In the genomic region with DNA sequence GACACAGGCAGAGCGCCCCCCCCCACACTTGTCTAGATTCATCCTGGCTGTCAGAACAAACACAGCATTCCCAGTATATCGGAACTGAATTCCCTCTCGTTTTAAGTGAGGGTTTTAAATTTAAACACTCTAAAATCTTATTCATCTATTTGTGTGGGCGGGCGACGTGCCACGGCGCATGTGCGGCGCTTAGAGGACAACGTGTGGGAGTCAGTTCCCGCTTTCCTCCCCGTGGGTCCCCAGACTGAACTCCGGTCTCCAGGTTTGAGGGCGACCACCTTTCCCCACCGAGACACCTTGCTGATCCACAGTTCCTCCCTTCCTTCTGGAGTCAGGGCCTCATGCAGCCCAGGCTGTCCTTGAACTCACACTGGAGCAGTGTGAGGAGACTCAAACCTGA, we compare ENCODE assay signal across 19 mouse cellular contexts.
DNase-seq lines count a peak whose midpoint lies in the region; ATAC-seq lines count a peak whose summit lies in the region.
"Had no signal": no experiment of that assay in that cellular context is flagged by ENCODE, and none has a peak within 500 bp of the region (broad histone marks: within the 10 kb centered on the region; RNA-seq: fewer than 3 reads in every experiment).

No protein-coding gene starts in this region.

- H3K9me3 ChIP-seq in heart, embryonic 10.5 days = no peaks in the 10 kb centered on the region
- no peaks in the 10 kb centered on the region for H3K9me3 ChIP-seq in liver, embryonic 11.5 days (ENCODE audit: control insufficient read depth, low read length)
- H3K9me3 ChIP-seq in embryonic facial prominence, embryonic 12.5 days = no peaks in the 10 kb centered on the region
- H3K9me3 ChIP-seq in stomach, embryonic 15.5 days = no peaks in the 10 kb centered on the region
- H3K9me3 ChIP-seq: midbrain, embryonic 15.5 days; neural tube, embryonic 12.5 days had no signal

- peak overlapping the region; percentile 75 for H3K27ac ChIP-seq in heart, embryonic 10.5 days
- H3K27ac ChIP-seq in liver, embryonic 11.5 days (ENCODE audit: low read depth, low read length) = no peak overlapping the region
- peak overlapping the region; percentile 76; the same call in 1 of the 2 replicates for H3K27ac ChIP-seq in embryonic facial prominence, embryonic 12.5 days
- H3K27ac ChIP-seq in stomach, embryonic 15.5 days = no peak overlapping the region; the same call in 1 of the 2 replicates
- H3K27ac ChIP-seq: midbrain, embryonic 15.5 days; neural tube, embryonic 12.5 days had no signal

- H3K27me3 ChIP-seq in heart, embryonic 10.5 days (ENCODE audit: insufficient read depth, poor library complexity, severe bottlenecking) = no peaks in the 10 kb centered on the region
- H3K27me3 ChIP-seq in liver, embryonic 11.5 days (replicated peaks; ENCODE audit: control insufficient read depth, insufficient read depth, low read length) = no peaks in the 10 kb centered on the region
- H3K27me3 ChIP-seq in embryonic facial prominence, embryonic 12.5 days = no peaks in the 10 kb centered on the region
- H3K27me3 ChIP-seq in stomach, embryonic 15.5 days (replicated peaks) = no peaks in the 10 kb centered on the region
- H3K27me3 ChIP-seq: midbrain, embryonic 15.5 days; neural tube, embryonic 12.5 days had no signal

- ATAC-seq in liver, embryonic 11.5 days (replicated peaks; ENCODE audit: low FRiP score) = no peak
- no peak for ATAC-seq in embryonic facial prominence, embryonic 12.5 days (ENCODE audit: insufficient number of reproducible peaks, insufficient read depth, low FRiP score, low TSS enrichment)
- ATAC-seq in stomach, embryonic 15.5 days (ENCODE audit: insufficient read depth, low FRiP score, low read depth) = no peak
- ATAC-seq: activated CD4-positive, CD25-positive, alpha-beta regulatory T cell, adult 4 months; forebrain, embryonic 14.5 days; midbrain, embryonic 15.5 days had no signal

- intact Hi-C loops in heart, postnatal 36 days (cut with DNase I) = no loop called here

- peaks cover 50% of the 10 kb centered on the region for H3K4me1 ChIP-seq in heart, embryonic 10.5 days
- peaks cover 3% of the 10 kb centered on the region for H3K4me1 ChIP-seq in liver, embryonic 11.5 days (replicated peaks; ENCODE audit: control insufficient read depth, insufficient read depth, low read length)
- peaks cover 19% of the 10 kb centered on the region for H3K4me1 ChIP-seq in embryonic facial prominence, embryonic 12.5 days
- H3K4me1 ChIP-seq in stomach, embryonic 15.5 days = 0 out of 2 replicates have a peak, but pooled peaks cover 5% of the 10 kb centered on the region
- H3K4me1 ChIP-seq: midbrain, embryonic 15.5 days had no signal

- H3K4me3 ChIP-seq in heart, embryonic 10.5 days = no peak overlapping the region
- no peak overlapping the region for H3K4me3 ChIP-seq in liver, embryonic 11.5 days (ENCODE audit: low read depth, low read length)
- no peak overlapping the region for H3K4me3 ChIP-seq in embryonic facial prominence, embryonic 12.5 days
- no peak overlapping the region for H3K4me3 ChIP-seq in stomach, embryonic 15.5 days (replicated peaks)
- H3K4me3 ChIP-seq: midbrain, embryonic 15.5 days; neural tube, embryonic 12.5 days had no signal

- no peak overlapping the region; the same call in 1 of the 2 replicates for H3K4me2 ChIP-seq in liver, embryonic 11.5 days
- peak overlapping the region; percentile 44; the same call in 1 of the 2 replicates for H3K4me2 ChIP-seq in embryonic facial prominence, embryonic 12.5 days (replicated peaks)
- H3K4me2 ChIP-seq in stomach, embryonic 15.5 days = 0 out of 2 replicates have a peak overlapping the region, but pooled peaks have one; percentile 36
- H3K4me2 ChIP-seq: midbrain, embryonic 15.5 days had no signal

- peaks cover 40% of the 10 kb centered on the region for H3K36me3 ChIP-seq in heart, embryonic 10.5 days
- H3K36me3 ChIP-seq in liver, embryonic 11.5 days (ENCODE audit: control insufficient read depth, insufficient read depth, low read length) = no peaks in the 10 kb centered on the region
- H3K36me3 ChIP-seq in embryonic facial prominence, embryonic 12.5 days = no peaks in the 10 kb centered on the region
- 0 out of 2 replicates have a peak, but pooled peaks cover 6% of the 10 kb centered on the region for H3K36me3 ChIP-seq in stomach, embryonic 15.5 days
- H3K36me3 ChIP-seq: midbrain, embryonic 15.5 days had no signal

- DNase-seq in heart, embryonic 10.5 days (ENCODE audit: low spot score) = no peak
- DNase-seq in heart, postnatal 36 days = no peak
- DNase-seq in liver, embryonic 11.5 days (ENCODE audit: low spot score) = no peak
- DNase-seq in liver = no peak
- DNase-seq in urinary bladder, adult 18-20 months (ENCODE audit: low spot score in 2 of 2) = no peak
- DNase-seq in cerebellum, postnatal 4 days (ENCODE audit: low spot score in 2 of 2) = no peak
- DNase-seq: cerebellum, adult 18-20 months; embryo, embryonic 11 days; gastrocnemius, postnatal 14 days; layer of hippocampus, adult 9-11 months; left cerebral cortex, postnatal 4 days; lung, postnatal 36 days; thymus, adult 2 months had no signal

- 85% methylated on average over 16 of the region's 16 CpGs for WGBS in heart, embryonic 10.5 days
- 93% methylated on average over 16 of the region's 16 CpGs for WGBS in liver, embryonic 11.5 days
- WGBS in embryonic facial prominence, embryonic 12.5 days = 81% methylated on average over 16 of the region's 16 CpGs
- 83% methylated on average over 16 of the region's 16 CpGs for WGBS in stomach, embryonic 15.5 days

- H3K9ac ChIP-seq in liver, embryonic 11.5 days (ENCODE audit: low read depth, low read length) = 0 out of 2 replicates have a peak overlapping the region, but pooled peaks have one; percentile 48
- peak overlapping the region; percentile 38 for H3K9ac ChIP-seq in embryonic facial prominence, embryonic 12.5 days
- H3K9ac ChIP-seq in stomach, embryonic 15.5 days = no peak overlapping the region
- H3K9ac ChIP-seq: midbrain, embryonic 15.5 days; neural tube, embryonic 12.5 days had no signal

Comparison
In these comparisons a context has a peak if more than half of its experiments do, and no peak if none do; other contexts are left out.
1. H3K27ac ChIP-seq: peak in heart, embryonic 10.5 days (single experiment) and embryonic facial prominence, embryonic 12.5 days (single experiment); none in liver, embryonic 11.5 days (single experiment) and stomach, embryonic 15.5 days (single experiment).